In genomic region chr8:89015539-89015938, GRCm38 (mm10) we compare ENCODE assay signal across 21 mouse cellular contexts. TPM values are rescaled to one million over a fixed set of nuclear protein-coding genes. Genes with fewer than 3 reads are reported as not detected.
DNase-seq lines count a peak whose midpoint lies in the region; ATAC-seq lines count a peak whose summit lies in the region.
"Had no signal": no experiment of that assay in that cellular context is flagged by ENCODE, and none has a peak within 500 bp of the region (broad histone marks: within the 10 kb centered on the region; RNA-seq: fewer than 3 reads in every experiment).

No protein-coding gene starts in this region.

- H3K4me1 ChIP-seq in liver, embryonic 16.5 days (ENCODE audit: control insufficient read depth, low read depth, low read length) = no peaks in the 10 kb centered on the region; the same call in 1 of the 2 replicates
- peaks cover 25% of the 10 kb centered on the region for H3K4me1 ChIP-seq in hindbrain, embryonic 10.5 days (replicated peaks)
- H3K4me1 ChIP-seq: embryonic facial prominence, embryonic 15.5 days; hindbrain, embryonic 12.5 days had no signal

- WGBS in liver, embryonic 16.5 days (ENCODE audit: insufficient replicate concordance) = 46% methylated on average over 6 of the region's 6 CpGs
- 74% methylated on average over 6 of the region's 6 CpGs for WGBS in hindbrain, embryonic 10.5 days

- no peak overlapping the region for H3K4me3 ChIP-seq in liver, embryonic 16.5 days (ENCODE audit: low read depth, low read length)
- no peak overlapping the region for H3K4me3 ChIP-seq in hindbrain, embryonic 10.5 days
- H3K4me3 ChIP-seq: embryonic facial prominence, embryonic 15.5 days; heart, embryonic 10.5 days; hindbrain, embryonic 12.5 days; midbrain, embryonic 10.5 days had no signal

- H3K4me2 ChIP-seq in liver, embryonic 16.5 days (ENCODE audit: low read depth, low read length) = no peak overlapping the region
- H3K4me2 ChIP-seq: embryonic facial prominence, embryonic 15.5 days; hindbrain, embryonic 12.5 days had no signal

- peak overlapping the region; percentile 39; the same call in 1 of the 2 replicates for H3K27ac ChIP-seq in liver, embryonic 16.5 days (ENCODE audit: low read length)
- no peak overlapping the region for H3K27ac ChIP-seq in hindbrain, embryonic 10.5 days
- H3K27ac ChIP-seq: embryonic facial prominence, embryonic 15.5 days; heart, embryonic 10.5 days; hindbrain, embryonic 12.5 days; macrophage; midbrain, embryonic 10.5 days had no signal

- no peaks in the 10 kb centered on the region for H3K36me3 ChIP-seq in liver, embryonic 16.5 days (ENCODE audit: control insufficient read depth, insufficient read depth)
- no peaks in the 10 kb centered on the region for H3K36me3 ChIP-seq in hindbrain, embryonic 10.5 days
- H3K36me3 ChIP-seq: embryonic facial prominence, embryonic 15.5 days; heart, embryonic 10.5 days; hindbrain, embryonic 12.5 days; midbrain, embryonic 10.5 days had no signal

- no peak overlapping the region for H3K9ac ChIP-seq in liver, embryonic 16.5 days (ENCODE audit: low read depth, low read length)
- H3K9ac ChIP-seq: embryonic facial prominence, embryonic 15.5 days; hindbrain, embryonic 12.5 days had no signal

- peak; percentile 45; the same call in 1 of the 2 replicates for ATAC-seq in liver, embryonic 16.5 days (ENCODE audit: low read depth)
- ATAC-seq: CD4-positive, CD25-positive, alpha-beta regulatory T cell, adult 4 months; forebrain, embryonic 16.5 days had no signal

- H3K9me3 ChIP-seq in liver, embryonic 16.5 days (replicated peaks; ENCODE audit: control insufficient read depth, low read length) = no peaks in the 10 kb centered on the region
- no peaks in the 10 kb centered on the region for H3K9me3 ChIP-seq in hindbrain, embryonic 10.5 days
- H3K9me3 ChIP-seq: embryonic facial prominence, embryonic 15.5 days; heart, embryonic 10.5 days; hindbrain, embryonic 12.5 days; midbrain, embryonic 10.5 days had no signal

- DNase-seq in liver (no peak), ES-CJ7 (ENCODE audit: low read depth, low spot score) (peak; percentile 98), R1 (ENCODE audit: low read depth, low spot score) (peak; percentile 99)
- peak; percentile 84 to 92 for DNase-seq in kidney, postnatal 36 days
- no peak for DNase-seq in cerebellum, adult 9-11 months
- DNase-seq in hindbrain, embryonic 10.5 days (ENCODE audit: low spot score) = no peak
- DNase-seq: adrenal gland, postnatal 14 days; cerebellum, postnatal 14 days; gastrocnemius, postnatal 36 days; heart, postnatal 10 days; lung, adult 18-20 months; retina, postnatal 1 day; thymus, postnatal 14 days had no signal

- no peaks in the 10 kb centered on the region for H3K27me3 ChIP-seq in liver, embryonic 16.5 days (ENCODE audit: control insufficient read depth, insufficient read depth, low read depth, low read length)
- peaks cover 12% of the 10 kb centered on the region for H3K27me3 ChIP-seq in hindbrain, embryonic 10.5 days (ENCODE audit: insufficient read depth, poor library complexity, severe bottlenecking)

RNA-seq across cellular contexts. Expression of gene Sall1, which starts 28.4 kb away (rescaled TPM):
- polyA plus RNA-seq in liver, embryonic 16.5 days (2015; fragmentation: Nextera tagmentation; extraction: Ambion mirVana) = 1.3 TPM in 2 replicates
- 11.1 and 17.8 TPM in 2 replicates for polyA plus RNA-seq in hindbrain, embryonic 10.5 days (2016; fragmentation: Nextera tagmentation; extraction: Ambion mirVana)
- polyA plus RNA-seq: CD4-positive, CD25-positive, alpha-beta regulatory T cell, adult 4 months; macrophage had no signal

Comparison
In these comparisons a context has a peak if more than half of its experiments do, and no peak if none do; other contexts are left out.
1. DNase-seq: peak in ES-CJ7 (single experiment), R1 (single experiment) and kidney, postnatal 36 days (2 of 2); none in liver (single experiment), cerebellum, adult 9-11 months (single experiment) and hindbrain, embryonic 10.5 days (single experiment).